Mouse (Mus musculus) embryo, embryonic 11 days (tissue): Measurements from ENCODE around the gene Mpped1.

Source experiments
- DNase-seq: peaks from one replicate; pipeline ENCODE4 v3.0.0-alpha.2; 2015

Mpped1 gene

DNA sequence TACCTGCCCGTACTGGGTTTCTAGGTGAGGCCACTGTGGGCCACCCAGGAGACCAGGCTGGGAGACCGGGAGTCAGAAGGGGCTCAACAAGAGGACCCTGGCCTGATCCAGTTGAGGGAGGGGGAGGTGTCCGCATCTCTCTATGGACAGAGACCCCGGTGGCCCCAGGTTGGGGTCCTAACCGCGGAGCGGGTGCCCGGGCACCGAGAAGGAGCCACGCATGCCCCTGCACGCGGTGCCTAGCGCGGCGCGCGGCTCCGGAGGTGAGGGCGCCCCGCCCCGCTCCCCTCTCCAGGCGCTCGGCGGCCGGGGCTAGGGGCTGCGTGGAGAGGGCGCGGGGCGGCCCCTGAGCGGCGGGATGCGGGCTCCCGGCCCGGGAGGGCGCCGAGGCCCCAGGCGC is at the start of gene Mpped1:
TSS of gene Mpped1 (plus strand) at position 81 of the 400 bp plus-strand sequence.
- peak; percentile 62 for DNase-seq

DNA sequence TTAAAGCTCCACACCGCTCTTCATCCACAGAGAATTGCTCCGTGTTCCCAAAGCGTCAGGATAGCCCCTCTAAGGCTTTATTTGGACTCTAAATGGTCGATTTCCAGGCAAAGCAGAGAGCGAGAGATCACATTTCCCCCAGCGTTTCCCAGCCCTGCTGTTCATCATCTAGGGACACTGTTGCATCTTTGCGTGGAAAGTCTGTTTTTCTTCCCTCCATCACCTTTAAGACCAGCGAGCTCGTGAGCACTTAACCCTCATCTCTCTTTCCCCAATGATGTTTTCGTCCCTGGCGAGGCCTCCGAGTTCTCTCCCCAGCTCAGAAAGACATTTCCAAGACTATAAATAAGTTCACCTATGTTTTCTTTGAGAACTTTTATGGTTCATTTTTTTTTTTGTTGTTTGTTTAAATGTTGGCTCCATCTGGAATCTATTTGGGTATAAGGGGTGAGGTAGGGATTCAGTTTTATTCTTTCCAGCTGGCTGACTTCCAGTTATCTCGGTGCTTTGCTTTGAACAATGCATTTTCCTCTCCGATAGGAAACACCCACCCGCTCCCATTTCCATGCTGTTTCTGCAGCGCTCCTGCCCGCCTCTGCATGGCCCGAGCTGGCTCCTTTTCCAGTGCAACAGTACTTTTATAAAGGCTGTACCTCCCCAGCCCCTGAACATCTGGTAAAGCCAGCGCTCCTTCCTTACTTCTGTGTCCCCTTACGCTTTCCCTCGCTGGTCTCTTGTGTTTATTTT is 38.4 kb upstream of the Mpped1 start:
- DNase-seq = peak; percentile 76

DNA sequence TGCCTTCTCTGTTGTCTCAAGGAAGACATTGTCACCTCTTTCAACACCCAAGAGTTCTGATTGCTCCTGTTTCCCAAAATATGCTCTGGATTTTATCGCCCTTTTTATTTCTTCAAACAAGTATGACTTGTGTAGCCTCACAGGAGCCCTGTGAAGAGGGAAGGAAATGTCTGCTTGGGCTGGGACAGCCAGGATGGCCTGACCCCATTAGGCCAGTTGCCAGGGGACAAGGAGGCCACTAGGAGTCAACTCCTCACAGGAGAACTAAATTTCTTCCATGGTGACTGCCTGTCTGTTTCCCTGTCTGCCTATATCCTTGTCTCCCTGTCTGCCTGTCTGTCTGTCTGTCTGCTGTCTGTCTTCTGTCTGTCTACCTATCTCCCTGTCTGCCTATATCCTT is 37.2 kb upstream of the Mpped1 start:
- DNase-seq = no peak

DNA sequence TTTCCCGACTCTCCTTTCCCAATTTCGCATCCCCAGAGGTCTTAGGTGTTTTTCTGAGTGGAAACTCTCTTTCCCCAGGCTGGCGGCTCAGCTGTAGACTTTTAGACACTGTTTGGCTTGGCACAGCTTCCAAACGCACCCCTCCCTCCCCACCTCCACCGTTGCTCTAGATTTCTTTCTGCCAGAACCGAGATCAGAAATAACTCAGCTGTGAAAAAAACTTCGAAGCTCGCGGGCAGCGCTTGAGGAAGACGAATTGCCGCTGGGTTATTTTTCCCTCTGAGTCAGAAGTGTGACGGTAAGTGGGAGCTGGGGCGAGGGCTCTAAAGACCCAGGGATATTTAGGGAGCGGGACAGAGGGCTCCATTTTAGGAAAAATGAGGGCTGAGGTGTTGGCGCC is 33.0 kb upstream of the Mpped1 start:
- no peak for DNase-seq

DNA sequence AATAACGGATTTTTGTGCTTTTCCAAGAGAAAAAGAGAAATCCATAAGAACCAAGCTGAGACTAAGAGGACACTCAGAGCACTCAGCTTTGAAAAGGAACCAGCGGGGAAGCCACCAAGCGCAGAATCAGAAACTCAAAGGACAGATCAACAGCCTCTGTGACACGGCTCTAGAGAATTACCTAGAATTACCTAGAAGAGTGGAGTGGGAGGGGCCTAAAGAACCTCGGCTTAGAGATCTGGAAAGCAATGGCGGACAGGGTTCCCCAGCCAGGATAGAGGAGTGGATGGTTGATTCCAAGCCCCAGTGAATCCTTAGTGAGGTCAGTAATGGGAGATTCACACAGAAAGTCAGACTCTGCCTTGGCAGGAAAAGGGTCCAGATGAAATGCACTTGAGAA is 30.3 kb upstream of the Mpped1 start:
- no peak for DNase-seq

DNA sequence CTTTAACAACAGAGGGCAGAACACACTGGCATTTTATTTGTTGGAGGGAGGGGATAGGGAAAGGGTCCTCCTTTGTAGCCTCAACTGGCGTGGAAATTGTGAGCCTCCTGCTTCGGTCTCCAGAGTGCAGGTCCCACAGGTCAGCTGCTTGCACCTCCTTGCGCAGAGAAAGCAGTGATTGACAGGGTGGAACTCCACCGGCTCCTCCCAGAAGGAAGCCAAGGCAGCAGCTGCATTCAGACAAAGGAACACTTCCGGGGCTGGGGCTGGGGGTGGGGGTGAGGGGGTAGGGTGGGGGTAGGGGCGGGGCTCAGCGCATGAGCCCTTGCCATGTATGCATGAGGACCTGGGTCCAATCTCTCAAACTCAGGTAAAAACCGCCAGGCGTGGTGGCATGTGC is 29.8 kb upstream of the Mpped1 start:
- DNase-seq = no peak

DNA sequence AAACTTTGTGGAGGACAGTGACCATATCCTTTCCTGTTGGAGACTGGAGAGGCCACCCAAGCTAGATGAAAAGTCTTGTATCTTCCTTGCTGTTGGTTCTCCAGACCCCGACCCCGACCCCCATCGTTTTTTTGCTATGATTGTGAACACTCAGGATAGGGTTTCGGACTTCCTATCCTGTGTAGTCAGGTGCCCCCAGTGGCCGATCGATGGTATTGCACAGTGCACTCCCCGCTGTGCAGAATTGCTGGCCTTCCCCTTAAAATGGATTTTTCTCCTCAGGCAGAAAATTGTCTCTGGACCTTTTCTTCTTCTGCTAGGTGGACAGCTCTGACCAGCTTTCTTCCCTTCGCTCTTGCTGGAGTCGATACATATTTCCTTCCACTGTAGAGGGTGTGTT is 22.5 kb upstream of the Mpped1 start:
- DNase-seq = peak; percentile 73

DNA sequence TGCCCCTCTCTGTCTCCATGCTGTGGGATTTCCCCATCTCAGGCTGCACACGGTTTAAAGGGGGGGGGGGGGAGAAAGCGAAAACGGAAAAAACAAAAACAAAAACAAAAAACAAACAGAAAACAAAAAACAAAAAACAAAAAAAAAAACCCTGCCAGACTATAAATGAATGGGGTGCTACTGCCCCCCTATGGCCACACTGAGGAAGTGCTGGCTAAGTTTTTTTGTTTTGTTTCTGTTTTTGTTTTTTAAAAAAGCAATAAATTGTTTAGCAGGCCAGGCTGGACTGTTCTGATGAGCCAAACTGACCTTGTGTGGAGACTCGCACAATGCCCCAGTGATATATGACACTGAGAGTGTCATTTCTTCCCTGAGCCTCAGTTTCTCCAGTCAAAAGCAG is 20.3 kb upstream of the Mpped1 start:
- no peak for DNase-seq

DNA sequence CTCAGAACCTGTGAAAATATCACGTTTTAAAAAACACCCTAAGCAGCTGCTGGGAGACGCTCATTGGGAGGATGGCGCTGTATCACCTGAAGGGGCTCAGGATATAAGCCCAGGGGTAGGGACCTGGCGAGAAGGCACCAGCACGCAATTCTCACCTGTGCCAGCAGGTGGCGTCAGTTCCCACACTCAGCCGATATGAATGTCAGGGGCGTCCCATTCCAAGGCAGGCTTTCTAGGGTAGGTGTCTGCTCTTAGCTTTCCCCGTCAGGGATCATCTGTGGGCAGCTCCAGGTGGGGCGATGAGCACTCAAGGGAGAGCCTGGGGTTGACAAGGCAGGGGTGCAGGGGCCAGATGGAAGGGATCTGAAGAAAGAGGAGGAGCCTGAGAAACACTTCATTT is 18.6 kb upstream of the Mpped1 start:
- DNase-seq = peak; percentile 64

DNA sequence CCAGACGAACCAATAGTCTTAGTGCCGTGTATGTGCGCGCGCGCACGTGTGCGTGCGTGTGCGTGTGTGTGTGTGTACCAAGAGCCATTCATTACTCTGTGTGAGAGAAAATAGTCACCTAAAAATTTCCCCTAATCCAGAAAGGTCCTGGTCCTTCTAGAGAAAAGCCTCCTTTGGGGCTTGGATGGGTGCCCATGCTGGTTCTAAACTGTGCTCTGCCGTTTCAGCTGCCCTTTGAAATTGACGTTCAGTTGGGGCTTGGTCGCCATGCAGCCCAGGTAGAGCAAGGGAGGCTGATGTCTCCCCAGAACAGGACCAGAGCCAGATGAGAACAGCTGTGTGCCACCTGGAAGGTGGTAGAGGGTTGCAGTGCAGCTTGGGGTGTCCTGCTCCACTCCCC is 17.8 kb upstream of the Mpped1 start:
- DNase-seq = no peak

DNA sequence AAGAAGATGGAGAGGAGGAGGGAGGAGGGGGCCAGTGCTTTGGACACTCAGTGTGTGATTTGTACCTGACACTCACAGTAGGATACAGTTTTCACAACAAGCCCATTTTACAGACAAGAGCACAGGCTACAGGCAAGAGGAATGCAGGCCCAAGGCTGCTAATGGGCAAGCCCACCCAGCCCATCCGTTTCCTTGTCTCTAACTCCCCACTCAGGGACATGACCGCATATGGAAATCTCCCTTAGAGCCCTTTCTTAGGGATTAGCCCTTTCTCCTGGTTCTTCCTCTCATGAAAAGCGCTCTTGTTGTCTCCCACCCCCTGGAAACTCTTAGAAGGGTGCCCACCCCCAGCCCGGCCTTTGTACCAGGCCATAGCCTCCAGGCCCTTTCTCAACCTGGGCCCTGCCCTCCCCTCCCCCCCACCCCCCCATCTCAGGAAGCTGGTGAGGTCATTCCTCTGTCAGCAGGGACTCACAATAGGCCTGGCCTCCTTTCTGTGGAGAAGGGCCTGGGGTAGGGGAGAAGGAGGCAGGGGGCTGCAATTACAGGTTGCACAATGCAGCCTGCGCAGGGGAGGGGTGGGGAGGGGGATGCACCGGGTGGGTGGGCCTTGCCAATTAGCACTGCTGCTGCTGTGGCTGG is 13.8 kb upstream of the Mpped1 start:
- peak; percentile 76 for DNase-seq

DNA sequence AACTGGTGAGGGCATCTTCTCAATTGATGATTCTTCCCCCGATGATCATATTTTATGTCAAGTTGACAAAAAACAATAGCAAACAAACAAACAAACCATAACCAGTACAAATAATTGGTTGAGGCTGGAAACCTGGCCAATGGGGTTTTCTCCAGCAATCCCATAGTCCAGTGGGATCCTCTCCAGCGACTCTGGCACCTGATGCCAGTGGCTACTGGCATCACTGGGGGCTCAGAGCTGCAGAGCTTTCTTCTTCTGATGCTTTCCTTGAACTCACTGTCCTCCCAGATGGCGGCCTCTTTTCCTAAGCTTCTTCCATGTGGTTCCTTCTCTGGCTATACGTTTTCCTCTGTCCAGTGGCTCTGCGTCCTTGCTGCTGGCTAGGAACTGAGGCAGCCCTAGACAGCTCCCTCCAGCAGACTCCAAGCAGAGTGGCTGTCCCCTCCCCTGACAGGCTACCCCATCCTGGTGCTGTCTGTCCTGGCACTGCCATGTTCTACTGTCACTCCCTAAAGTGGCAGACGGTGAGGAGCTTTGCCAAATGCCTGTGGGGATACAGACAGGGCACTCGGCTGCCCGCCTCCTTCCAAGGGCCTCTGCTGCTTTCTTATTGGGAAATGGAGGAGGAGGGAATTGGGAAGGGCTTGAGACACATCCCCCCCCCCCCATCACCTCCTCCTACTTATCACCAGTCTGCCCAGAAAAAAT is 7.8 kb upstream of the Mpped1 start:
- DNase-seq = no peak

DNA sequence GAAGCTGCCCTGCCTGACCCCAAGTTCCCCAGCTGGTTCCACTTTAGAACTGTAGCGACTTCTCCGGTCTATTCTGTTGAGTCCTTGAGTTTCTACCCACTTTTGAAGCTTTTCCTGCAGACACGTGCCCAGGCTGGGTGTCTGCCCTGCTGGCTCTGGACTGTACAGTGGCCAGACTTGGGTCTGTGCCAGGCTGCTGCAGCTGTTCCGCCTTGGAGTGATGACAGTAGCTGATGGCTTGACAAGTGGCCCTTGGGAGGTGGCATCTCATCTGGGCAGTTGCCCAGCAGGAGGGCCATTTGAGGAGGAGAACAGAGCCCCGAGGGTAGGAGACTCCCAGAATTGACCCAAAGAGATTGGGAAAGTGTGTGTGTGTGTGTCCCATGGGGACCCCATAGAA is 6.8 kb upstream of the Mpped1 start:
- DNase-seq = no peak

DNA sequence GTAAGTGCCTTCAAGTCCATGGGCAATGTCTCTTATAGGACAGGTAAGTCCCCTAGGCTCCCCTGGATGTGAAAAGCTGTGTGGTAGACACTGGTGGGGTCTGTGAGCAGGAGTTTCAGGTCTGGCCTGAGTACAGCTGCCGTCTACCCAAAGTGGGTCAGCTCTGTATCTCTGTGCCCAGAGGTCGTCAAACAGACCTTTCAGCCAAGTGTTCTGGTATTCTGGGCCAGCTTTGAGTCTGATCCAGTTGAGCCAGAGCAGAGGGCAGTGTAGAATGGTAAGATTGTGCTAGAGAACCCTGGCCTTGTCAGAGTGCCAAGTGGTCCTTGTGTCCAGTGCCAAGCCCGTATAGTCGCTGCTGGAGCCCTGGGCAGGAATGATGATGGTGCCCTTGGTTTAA is 6.3 kb upstream of the Mpped1 start:
- no peak for DNase-seq

DNA sequence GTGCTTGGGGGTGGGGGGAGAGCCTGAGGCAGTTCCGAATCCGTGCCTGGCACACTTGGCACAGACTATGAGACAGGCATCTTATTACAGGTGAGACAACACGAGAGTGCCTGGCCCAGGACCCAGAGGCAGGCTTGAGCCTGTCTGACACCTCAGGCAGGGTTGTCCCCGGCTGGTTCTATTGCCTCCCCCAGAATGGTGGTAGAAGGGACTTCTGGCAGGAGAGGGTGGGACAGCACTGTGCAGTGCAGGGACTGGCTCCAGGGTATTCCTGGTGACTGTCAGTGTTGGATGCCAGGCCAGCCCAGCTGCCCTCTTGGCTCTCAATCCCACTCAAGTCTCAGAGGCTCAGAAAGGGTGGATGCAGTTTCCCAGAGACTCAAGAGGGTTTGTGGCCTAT is 4.3 kb upstream of the Mpped1 start:
- no peak for DNase-seq

DNA sequence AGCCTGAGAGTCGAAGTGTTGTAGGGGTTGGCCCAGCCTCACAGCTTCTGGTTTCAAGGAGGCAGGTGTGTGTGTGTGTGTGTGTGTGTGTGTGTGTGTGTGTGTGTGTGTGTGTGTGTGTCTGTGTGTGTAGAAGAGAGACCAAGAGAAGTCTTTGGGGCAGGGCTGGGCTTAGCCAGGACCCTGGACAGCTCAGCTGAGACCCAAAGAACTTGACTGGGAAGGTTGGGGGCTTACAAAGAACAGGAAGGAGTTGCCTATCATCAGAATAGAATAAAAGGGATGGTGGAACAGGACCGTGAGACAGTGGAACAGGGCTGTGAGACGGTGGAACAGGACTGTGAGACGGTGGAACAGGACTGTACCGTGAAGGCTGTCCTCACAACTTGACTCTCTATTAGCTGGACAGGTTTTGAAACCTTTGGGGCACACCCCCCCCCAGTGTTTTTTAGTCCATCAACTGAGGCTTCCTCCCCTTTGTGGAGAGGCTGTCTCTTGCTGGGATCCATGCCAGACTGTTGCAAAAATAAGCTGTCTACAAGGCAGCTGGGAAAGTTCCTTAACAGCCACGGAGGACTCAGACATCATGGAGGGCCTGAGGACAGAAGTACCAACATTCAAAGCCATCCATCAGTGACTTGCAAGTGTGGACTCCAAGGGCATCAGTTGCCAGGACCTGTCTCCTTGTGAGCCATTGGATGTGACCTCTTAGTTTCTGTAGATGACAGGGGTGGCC is 2.8 kb upstream of the Mpped1 start:
- DNase-seq = no peak

DNA sequence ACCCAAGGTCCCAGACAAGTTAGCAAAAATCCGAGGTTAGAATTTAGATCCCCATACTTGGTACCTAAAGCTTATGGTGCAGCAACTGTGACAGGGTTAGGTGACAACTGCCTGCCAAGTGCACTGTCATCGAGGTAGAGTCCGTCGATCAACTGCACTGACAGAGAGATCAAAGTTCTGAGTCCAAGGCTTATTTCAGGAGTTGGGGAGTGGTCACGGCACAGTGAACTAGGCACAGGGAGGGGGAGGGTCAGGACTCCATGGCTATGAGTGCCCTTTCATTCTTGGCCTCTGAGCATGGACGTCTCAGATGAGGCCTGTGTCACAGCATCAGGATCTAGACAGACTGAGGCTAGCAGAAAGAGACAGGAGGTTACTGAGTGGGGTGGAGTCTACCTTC is 1.8 kb upstream of the Mpped1 start:
- no peak for DNase-seq

DNA sequence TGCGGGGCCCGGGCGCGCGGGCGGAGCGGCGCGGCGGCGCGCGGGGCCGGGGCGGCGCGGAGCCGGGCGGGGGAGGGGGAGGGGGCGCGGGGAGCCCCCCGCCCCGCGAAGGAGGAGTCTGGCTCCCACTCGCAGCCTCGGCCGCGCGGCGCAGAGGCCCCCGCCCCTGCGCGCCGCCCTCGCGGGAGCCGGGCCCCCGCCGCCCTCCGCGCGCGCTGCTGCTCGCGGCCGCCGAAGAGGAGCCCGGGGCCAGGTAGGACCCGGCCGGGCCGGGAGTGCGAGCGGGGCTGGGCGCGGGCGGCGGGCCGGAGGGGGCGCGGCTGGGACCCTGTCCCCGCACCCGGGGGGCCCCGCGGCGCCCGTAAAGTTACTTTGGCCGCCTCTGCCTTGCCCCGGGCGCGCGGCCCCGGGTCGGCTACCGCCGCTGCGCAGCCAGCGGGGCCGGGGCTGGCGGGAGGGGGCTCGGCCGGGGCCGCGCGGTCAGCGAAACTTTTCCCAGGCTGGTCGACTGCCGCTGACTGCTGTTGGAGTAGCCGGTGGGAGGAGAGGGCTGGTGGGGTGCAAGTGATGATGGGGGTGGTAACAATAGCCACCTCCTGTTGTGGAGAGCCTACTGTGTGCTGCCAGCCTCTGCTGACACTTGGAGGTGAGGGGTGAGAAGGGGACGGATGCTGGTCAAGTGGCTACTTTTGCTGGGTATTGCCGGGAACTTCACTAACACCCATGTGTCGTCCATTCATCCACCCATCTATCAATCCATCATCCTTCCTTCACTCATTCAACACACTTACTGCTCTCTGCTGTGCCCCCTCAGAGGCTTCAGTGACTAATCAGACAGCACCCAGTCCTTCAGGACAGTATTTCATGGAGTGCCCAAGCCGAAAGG is 831 bp downstream of the Mpped1 start:
- DNase-seq = peak; percentile 64

DNA sequence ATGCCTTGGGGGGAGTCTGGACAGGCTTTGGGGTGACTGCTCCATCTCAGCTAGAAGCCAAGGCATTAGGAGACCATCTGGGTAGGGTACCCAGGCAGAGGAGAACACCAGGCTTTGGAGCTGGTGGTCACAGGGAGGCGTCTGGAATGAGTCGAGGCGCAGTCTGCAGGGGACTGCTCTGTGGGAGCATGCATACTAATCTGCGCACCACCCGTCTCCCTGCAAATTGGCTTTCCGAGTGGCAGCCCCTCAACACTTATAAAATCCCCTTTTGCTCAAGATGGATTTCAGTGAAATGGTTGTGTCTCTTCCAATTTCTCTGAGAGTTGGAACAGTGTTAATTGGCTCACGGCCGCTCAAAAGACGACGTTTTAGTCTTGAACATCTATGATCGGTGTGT is 2.0 kb downstream of the Mpped1 start:
- no peak for DNase-seq

DNA sequence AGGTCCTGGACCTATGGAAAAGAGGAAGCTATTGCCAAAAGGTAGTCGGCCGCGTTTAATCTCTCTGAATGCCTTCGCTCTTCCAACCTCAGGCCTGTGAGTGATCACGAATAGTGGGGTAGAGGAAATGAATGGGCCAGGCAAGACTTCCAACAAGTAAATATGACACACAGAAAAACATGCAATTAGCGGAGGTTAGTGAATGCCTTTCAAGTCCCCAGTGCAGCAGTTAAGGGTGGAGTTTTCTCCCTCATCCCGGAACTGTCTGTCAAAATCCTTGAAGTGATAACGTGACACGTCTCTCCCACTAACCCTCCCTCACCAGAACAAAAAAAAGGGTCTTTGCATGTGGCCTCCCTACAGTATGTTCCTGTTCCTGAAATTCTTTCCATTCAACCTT is 3.0 kb downstream of the Mpped1 start:
- DNase-seq = no peak

DNA sequence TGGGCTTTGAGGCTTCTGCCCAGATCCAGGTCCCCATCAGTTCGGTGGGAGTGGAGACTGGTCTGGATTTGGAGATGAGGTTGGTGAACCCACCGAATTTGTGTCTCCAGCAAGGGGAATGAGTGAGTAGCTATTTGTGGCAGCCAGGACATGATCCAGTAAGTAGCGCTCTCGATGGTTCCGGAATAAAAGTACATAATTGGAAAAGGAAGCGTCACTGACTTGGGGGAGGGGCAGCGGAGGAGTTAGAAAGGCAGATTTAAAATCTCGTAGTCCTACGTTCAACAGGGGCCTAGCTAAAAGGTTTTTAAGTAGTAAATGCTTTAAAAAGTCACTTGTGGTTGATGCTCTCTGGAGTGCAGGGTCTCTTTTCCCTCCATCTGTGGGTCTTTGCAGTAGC is 5.5 kb downstream of the Mpped1 start:
- no peak for DNase-seq

DNA sequence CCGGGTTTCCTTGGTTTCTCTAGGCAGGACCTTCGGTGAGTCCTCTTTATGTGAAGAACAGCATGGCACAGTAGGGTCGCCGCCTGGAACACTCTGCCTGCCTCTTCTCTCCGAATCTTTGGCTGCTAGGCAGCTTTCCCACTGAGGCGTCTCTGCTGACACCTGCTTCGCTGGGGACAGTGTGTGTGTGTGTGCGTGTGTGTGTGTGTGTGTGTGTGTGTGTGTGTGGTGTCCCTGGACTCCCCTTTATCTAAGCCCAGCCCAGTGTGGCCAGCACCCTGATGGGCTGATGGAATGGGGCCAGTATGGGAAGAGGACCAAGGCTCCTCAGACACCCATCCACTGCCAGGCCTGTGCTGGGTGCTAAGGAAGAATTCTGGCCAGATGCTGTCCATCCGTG is 9.8 kb downstream of the Mpped1 start:
- DNase-seq = no peak

DNA sequence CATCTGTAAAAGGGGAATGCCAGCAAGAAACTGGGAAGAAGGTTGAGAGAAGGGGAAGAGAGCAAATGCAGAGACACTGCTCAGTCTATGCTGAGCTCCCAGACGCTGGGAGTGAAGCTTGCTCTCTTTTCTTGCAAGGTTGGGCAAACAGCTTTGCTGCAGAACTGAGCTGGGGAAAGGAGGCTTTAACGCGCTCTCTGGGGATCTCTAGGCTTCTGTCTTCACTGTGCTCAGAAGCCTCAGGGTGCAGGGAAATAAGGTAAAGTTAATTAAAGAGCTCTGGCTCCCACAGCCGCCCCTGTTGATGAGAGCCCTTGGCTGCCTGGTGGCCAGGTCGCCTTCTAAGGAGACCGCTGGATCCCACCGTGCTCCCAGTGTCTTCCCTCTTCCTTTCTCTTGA is 17.7 kb downstream of the Mpped1 start:
- no peak for DNase-seq
